Mouse (Mus musculus): ENCODE measurements around the gene Timp1.
A peak's percentile ranks its signal among the peaks of the same experiment; 100 is the strongest.

The Timp1 gene

GRCm38 (mm10) chrX:20862105-20863065, 7.6 kb upstream of the Timp1 start:
- no peaks in the 10 kb centered on the region for H3K9me3 ChIP-seq (ENCODE audit: low read length)
- peaks cover 43% of the 10 kb centered on the region for H3K4me1 ChIP-seq (replicated peaks; ENCODE audit: low read depth, low read length)
- H3K36me3 ChIP-seq (ENCODE audit: insufficient read depth, low read length) = peaks cover 32% of the 10 kb centered on the region
- TF ChIP-seq NANOG (IDR thresholded peaks at IDR 0.05; ENCODE audit: borderline replicate concordance, low read length) = no peak
- TF ChIP-seq POU5F1 (IDR thresholded peaks at IDR 0.05; ENCODE audit: borderline replicate concordance, low read length) = no peak
- no peak for TF ChIP-seq CTCF (conservative IDR thresholded peaks at IDR 0.05; ENCODE audit: low read length)
- H3K4me3 ChIP-seq (replicated peaks; ENCODE audit: low read length) = peak overlapping the region; percentile 67
- no peaks in the 10 kb centered on the region for H3K27me3 ChIP-seq (ENCODE audit: insufficient read depth, low read length)

- H3K36me3 ChIP-seq (ENCODE audit: insufficient read depth, low read length) = peaks cover 22% of the 10 kb centered on the region
- H3K27me3 ChIP-seq (ENCODE audit: insufficient read depth, low read length) = no peaks in the 10 kb centered on the region
- H3K4me3 ChIP-seq (replicated peaks; ENCODE audit: low read length) = peak overlapping the region; percentile 67
- TF ChIP-seq NANOG (IDR thresholded peaks at IDR 0.05; ENCODE audit: borderline replicate concordance, low read length) (no peak), CTCF (conservative IDR thresholded peaks at IDR 0.05; ENCODE audit: low read length) (no peak), POU5F1 (IDR thresholded peaks at IDR 0.05; ENCODE audit: borderline replicate concordance, low read length) (no peak)
- H3K9me3 ChIP-seq (ENCODE audit: low read length) = no peaks in the 10 kb centered on the region
- peaks cover 43% of the 10 kb centered on the region for H3K4me1 ChIP-seq (replicated peaks; ENCODE audit: low read depth, low read length)
Observed at GRCm38 (mm10) chrX:20863161-20864101, 6.5 kb upstream of the Timp1 start.

GRCm38 (mm10) chrX:20868091-20868490, 1.9 kb upstream of the Timp1 start:
- Histone ChIP-seq H3K9me3 (ENCODE audit: low read length) (no peaks in the 10 kb centered on the region), H3K4me1 (replicated peaks; ENCODE audit: low read depth, low read length) (peaks cover 42% of the 10 kb centered on the region), H3K36me3 (ENCODE audit: insufficient read depth, low read length) (no peaks in the 10 kb centered on the region; the same call in 1 of the 2 replicates), H3K4me3 (replicated peaks; ENCODE audit: low read length) (no peak overlapping the region), H3K27me3 (ENCODE audit: insufficient read depth, low read length) (no peaks in the 10 kb centered on the region)
- TF ChIP-seq POU5F1 (IDR thresholded peaks at IDR 0.05; ENCODE audit: borderline replicate concordance, low read length) (no peak), NANOG (IDR thresholded peaks at IDR 0.05; ENCODE audit: borderline replicate concordance, low read length) (no peak), CTCF (conservative IDR thresholded peaks at IDR 0.05; ENCODE audit: low read length) (no peak)

- H3K9me3 ChIP-seq (ENCODE audit: low read length) = no peaks in the 10 kb centered on the region
- no peak for TF ChIP-seq POU5F1 (IDR thresholded peaks at IDR 0.05; ENCODE audit: borderline replicate concordance, low read length)
- TF ChIP-seq NANOG (IDR thresholded peaks at IDR 0.05; ENCODE audit: borderline replicate concordance, low read length) = no peak
- no peak for TF ChIP-seq CTCF (conservative IDR thresholded peaks at IDR 0.05; ENCODE audit: low read length)
- no peak overlapping the region for H3K4me3 ChIP-seq (replicated peaks; ENCODE audit: low read length)
- no peaks in the 10 kb centered on the region; the same call in 1 of the 2 replicates for H3K36me3 ChIP-seq (ENCODE audit: insufficient read depth, low read length)
- no peaks in the 10 kb centered on the region for H3K27me3 ChIP-seq (ENCODE audit: insufficient read depth, low read length)
- peaks cover 42% of the 10 kb centered on the region for H3K4me1 ChIP-seq (replicated peaks; ENCODE audit: low read depth, low read length)
Observed at GRCm38 (mm10) chrX:20869203-20869602, 763 bp upstream of the Timp1 start.

GRCm38 (mm10) chrX:20872928-20873500, 3.0 kb downstream of the Timp1 start:
- Histone ChIP-seq H3K9me3 (ENCODE audit: low read length) (no peaks in the 10 kb centered on the region), H3K4me3 (replicated peaks; ENCODE audit: low read length) (peak overlapping the region; percentile 26; the same call in 1 of the 2 replicates), H3K4me1 (replicated peaks; ENCODE audit: low read depth, low read length) (peaks cover 66% of the 10 kb centered on the region), H3K27me3 (ENCODE audit: insufficient read depth, low read length) (no peaks in the 10 kb centered on the region), H3K36me3 (ENCODE audit: insufficient read depth, low read length) (no peaks in the 10 kb centered on the region)
- TF ChIP-seq CTCF (conservative IDR thresholded peaks at IDR 0.05; ENCODE audit: low read length) (no peak), NANOG (IDR thresholded peaks at IDR 0.05; ENCODE audit: borderline replicate concordance, low read length) (no peak), POU5F1 (IDR thresholded peaks at IDR 0.05; ENCODE audit: borderline replicate concordance, low read length) (no peak)

GRCm38 (mm10) chrX:20875241-20875640, 5.3 kb downstream of the Timp1 start:
- H3K4me1 ChIP-seq (replicated peaks; ENCODE audit: low read depth, low read length) = peaks cover 57% of the 10 kb centered on the region
- H3K9me3 ChIP-seq (ENCODE audit: low read length) = no peaks in the 10 kb centered on the region
- H3K27me3 ChIP-seq (ENCODE audit: insufficient read depth, low read length) = no peaks in the 10 kb centered on the region
- no peak overlapping the region for H3K4me3 ChIP-seq (replicated peaks; ENCODE audit: low read length)
- H3K36me3 ChIP-seq (ENCODE audit: insufficient read depth, low read length) = no peaks in the 10 kb centered on the region
- TF ChIP-seq NANOG (IDR thresholded peaks at IDR 0.05; ENCODE audit: borderline replicate concordance, low read length) (no peak; the same call in 1 of the 2 replicates), POU5F1 (IDR thresholded peaks at IDR 0.05; ENCODE audit: borderline replicate concordance, low read length) (peak; percentile 67; the same call in 1 of the 2 replicates), CTCF (conservative IDR thresholded peaks at IDR 0.05; ENCODE audit: low read length) (no peak)

GRCm38 (mm10) chrX:20910074-20910473, 40.1 kb downstream of the Timp1 start:
- no peak for TF ChIP-seq POU5F1 (IDR thresholded peaks at IDR 0.05; ENCODE audit: borderline replicate concordance, low read length)
- TF ChIP-seq CTCF (conservative IDR thresholded peaks at IDR 0.05; ENCODE audit: low read length) = no peak
- TF ChIP-seq NANOG (IDR thresholded peaks at IDR 0.05; ENCODE audit: borderline replicate concordance, low read length) = no peak
- no peaks in the 10 kb centered on the region for H3K9me3 ChIP-seq (ENCODE audit: low read length)
- H3K27me3 ChIP-seq (ENCODE audit: insufficient read depth, low read length) = no peaks in the 10 kb centered on the region
- peaks cover 19% of the 10 kb centered on the region for H3K4me1 ChIP-seq (replicated peaks; ENCODE audit: low read depth, low read length)
- peaks cover 4% of the 10 kb centered on the region; the same call in 1 of the 2 replicates for H3K36me3 ChIP-seq (ENCODE audit: insufficient read depth, low read length)
- no peak overlapping the region for H3K4me3 ChIP-seq (replicated peaks; ENCODE audit: low read length)

All from E14TG2a.4 (cell line).